Mouse (Mus musculus) activated CD4-positive, CD25-positive, alpha-beta regulatory T cell, adult 4 months (primary cell): ENCODE measurements around the gene Rragd. TPM values are rescaled to one million over a fixed set of nuclear protein-coding genes. Genes with fewer than 3 reads are reported as not detected.

Experiments
- ATAC-seq: one replicate; pipeline ENCODE4 v1.8.0; 2017
- polyA plus RNA-seq, 2 experiments: library from polyadenylated mRNA; unstranded; fragments of 100-300 nt; shearing (Covaris generic); gene quantifications; one replicate each; pipeline ENCODE4 v1.2.1; 2017

Gene Rragd
- polyA plus RNA-seq, 2 experiments from 2014 or later = 4.2 to 4.3 TPM

DNA sequence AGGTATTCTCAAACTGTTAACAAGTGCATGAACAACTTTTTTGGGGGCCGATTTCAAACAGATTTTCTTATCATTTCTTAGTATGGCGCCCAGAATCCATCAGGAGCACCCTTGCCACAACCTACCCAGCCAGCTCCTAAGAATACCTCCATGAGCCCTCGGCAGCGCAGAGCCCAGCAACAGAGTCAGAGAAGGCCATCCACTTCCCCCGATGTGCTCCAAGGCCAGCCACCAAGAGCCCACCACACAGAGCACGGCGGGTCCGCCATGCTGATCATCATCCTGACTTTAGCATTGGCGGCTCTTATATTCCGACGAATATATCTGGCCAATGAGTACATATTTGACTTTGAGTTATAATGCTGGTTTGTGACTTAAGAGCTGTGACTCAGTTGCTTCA, 66.8 kb downstream of the Rragd start:
- no peak for ATAC-seq

DNA sequence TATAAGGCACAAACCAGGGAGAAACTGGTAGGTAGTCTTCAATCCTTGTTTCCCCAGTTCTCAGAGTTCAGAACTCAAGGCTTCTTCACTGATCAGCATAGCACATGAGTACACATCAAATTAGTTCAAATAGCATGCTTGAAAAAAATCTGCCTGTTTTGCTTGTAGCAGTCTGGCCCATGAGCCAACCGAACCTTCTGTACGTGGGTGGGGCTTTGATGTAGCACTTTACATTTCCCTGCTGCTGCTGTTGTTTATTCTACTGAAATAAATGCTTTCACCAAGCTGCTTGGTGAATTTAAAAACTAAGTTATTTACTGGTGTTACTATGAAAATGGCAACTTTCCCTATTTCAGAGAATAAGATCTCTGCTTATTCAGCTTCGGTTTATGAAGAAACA, 69.2 kb downstream of the Rragd start:
- no peak for ATAC-seq

DNA sequence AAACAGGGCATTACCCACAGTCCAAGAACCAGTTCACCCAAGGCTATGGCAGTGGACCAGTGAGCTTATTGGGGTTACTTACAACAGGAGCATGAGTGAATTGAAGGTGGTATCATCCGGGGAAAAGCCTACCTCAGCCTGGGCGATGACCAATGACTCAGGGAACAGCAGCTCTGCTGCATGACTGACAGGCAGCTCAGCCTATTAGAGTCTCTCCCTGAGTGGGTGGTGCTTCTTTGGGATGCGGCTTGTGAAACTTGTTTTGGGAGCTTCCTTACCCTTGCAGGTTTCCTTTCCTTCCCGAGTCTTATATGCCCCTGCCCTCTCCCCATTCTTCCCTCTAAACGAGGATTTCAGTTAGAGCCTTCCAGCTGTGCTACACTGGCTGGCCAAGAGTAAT, 69.8 kb downstream of the Rragd start:
- no peak for ATAC-seq

DNA sequence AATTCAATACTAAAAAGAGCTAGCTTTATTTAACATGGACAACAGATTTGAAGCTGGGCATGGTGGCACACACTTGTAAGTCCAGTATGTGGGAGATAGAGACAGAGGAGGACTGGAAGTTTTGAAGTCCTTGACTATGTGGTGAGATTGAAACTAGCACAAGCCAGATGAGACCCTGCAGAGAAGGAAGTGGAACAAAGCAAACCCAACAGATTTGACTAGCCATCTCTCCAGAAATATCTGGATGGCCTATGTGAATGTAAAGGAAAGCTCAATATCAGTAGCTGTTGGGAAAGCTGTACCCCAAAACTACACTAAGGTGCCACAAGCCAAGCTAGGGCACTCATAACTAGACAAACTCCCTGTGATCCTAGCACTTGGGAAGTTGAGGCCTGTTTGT, 71.6 kb downstream of the Rragd start:
- ATAC-seq = no peak

DNA sequence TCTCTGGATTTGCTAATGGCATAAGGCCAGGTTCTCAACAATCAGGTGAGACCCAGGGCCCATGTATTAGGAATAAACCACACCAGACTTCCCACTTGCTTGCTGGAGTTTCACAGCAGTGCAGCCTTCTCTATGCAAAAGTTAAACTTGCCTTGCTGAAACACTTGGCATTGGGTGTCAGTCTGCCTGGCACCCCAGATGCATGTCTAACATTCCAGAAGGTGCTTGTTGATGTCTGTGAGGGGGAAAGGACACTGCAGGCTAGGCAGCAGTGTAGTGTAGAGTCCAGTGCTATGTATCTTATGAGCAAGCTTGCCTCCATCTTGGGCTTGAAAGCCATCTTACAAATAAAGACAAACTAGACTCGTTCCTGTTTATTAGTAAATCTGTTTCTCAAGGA, 73.5 kb downstream of the Rragd start:
- ATAC-seq = no peak

DNA sequence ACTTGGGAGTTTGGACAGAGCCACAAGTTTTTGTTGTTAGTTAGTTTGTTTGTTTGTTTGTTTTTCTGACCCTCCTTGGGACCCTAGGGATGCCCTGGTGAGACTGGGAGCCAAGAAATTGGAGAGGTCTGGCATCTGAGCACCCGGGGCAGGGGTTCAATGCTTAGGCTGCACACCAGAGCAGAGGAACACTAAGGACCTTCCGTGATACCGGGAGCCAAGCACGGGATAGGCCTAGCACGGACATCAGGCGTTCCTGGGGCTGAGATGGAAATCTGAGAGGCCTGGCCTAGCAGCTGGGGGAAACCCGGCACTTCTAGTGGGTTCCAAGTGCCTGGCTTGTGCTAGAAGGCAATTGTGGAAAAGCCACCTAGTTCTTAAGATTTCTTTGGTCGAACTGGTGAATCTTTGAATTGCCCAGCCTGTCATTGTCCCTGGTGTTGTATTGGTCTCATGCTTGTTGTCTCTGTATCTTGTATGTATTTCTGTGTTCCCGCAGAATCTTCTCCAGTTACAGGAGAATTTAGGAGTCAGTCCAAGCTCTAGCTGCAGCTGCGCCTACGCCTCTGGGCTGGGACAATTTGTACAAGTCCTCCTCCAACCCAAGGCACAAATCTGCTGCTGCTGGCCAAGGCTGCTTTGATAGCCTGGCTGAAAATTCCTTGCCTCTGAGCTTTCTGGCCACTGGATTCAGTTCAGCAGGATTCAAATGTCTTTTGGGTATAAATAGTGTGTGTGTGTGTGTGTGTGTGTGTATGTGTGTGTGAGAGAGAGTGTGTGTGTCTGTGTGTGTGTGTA, 75.3 kb downstream of the Rragd start:
- no peak for ATAC-seq

DNA sequence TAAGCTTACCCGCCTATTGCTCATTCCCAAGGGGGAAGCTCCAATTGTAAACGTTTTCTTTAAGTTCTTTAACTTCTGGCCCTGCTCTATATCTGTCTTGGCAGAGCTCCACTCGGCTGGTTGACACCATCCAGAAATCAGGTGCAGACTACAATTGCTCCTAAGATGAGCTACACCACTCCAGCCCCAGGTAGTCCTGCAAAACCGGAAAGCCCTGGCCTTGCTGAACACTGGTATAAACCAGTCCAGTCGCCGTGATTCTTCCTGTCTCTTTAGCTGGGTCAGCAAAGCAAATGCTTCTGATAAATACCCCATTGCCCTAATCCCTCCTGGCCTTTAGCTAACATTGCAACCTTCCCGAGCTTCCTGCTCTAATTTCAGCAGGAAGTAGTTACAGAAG, 78.3 kb downstream of the Rragd start:
- no peak for ATAC-seq

DNA sequence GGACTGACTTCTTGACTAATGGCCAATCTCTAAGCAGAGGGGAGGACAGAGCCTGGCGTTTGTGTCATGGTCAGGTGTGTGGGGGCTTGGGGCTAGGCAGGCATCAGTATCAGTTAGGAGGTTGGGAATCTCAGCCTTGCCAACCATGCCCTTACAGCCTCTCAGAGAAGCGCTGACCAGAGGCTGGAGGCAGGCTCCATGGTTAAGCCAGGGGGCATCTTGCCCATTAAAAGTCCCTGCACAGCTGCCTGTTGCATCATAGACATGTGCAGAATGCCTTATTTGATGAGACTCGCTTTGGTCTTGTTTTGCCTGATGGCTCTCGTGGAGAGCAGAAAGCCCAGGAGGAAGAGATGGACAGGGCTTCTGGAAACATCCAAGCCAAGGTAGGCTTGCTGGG, 80.1 kb downstream of the Rragd start, which contains the start of gene Gabrr2:
Gabrr2 (plus strand) TSS at position 19 of the 400 bp plus-strand sequence.
- no peak for ATAC-seq

DNA sequence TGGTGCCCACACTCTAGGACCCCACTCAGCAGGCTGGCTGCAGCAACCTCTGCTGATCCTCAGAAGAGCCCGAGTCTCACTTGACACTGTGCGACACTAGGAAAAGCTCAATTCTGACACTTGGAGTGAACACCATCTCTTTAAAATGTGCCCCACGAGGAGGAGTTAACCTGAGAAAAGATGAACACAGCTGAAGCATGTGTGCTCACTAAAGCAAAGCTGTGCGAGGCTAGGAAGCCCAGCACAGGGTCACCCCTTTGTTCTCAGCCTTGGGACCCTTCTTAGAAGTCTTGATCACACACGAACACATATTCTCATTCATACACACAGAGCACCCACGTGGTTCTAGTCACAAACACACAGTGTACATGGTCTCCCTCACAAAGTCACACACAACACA, 82.1 kb downstream of the Rragd start:
- no peak for ATAC-seq

DNA sequence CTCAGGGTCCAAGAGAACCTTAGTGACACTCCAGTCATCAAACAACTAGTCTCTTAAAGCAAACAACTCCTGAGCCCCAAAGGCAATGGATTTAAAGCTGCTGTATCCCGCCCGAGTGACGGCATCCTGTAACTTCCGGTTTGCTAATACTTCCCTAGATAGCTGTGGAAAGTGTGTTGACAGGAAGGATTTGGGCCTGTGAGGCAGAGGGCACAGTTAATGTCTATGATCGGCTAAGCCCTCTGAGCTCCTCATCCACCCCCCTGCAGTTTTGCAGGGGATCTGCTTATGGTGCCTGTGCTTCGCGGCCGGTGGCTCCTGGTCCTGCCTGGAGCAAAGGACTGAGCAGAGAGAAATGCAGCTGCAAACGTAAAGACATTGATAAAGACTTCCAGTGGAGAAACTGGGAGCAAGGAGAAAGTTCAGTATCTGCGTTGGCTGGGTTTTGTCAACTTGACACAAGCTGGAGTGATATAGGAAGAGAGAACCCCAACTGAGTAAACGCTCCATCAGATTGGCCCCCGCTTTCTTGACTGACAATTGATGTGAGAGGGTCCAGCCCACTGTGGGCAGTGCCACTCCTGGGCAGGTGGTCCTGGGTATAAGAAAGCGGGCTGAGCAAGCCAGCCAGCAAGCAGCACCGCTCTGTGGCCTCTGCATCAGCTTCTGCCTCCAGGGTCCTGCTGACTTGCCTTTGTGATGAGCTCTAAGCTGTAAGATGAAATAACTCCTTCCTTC, 83.6 kb downstream of the Rragd start:
- no peak for ATAC-seq

DNA sequence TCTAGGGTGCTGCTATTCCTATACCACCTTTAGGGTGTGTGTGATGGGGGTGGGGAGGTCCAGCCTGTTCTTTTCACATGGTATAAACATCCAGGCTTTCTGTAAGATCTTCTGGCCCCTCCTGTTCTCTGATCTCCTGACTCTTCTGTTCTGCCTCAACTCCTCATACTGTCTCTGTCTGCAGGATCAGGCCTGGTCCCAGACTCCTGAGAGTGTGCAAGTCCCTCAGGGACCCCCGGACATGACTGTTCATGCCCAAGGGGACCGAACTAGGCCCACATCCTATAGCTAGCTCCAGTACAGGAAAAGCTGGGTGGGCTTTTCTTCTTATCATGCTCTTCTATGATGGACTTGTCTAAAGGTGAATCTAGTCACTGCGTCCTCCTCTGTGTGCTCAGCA, 84.5 kb downstream of the Rragd start:
- no peak for ATAC-seq

DNA sequence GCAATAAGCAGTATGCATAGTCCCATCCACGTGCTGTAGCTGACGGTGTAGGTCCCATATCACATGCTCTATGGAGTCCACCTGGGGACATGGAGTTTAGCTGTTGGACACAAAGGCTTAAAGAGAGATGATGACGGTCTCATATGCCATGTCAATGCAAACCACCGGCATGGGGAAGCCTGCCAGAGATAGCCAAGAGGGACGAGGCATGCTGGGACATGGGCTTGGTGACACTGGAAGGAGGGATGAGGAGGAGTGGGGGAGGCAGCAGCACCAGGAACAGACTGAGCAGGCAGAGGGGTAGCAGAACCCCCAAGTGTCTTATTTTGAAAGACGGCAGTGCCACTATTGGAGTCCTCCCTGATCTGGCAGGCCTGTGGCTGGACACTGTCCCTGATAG, 85.0 kb downstream of the Rragd start:
- ATAC-seq = no peak

DNA sequence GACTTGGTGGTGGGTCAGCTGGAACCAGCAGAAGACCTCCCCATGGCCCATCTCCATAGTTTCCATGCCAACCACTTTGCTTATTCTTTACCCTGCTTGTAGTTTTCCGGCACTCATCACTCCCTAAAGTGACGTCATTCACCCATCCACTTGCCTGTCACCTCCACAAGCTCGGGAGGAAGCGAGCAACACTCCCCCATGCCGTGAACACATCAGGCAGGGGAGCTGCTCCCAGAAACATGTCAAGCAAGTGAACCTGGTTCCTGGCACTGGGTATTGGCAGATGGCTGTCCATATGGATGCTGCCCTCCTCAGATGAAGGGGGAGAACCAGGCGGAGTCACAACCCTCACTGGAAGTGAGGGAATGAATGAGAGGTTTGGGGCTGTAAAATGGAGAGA, 86.1 kb downstream of the Rragd start:
- ATAC-seq = no peak

DNA sequence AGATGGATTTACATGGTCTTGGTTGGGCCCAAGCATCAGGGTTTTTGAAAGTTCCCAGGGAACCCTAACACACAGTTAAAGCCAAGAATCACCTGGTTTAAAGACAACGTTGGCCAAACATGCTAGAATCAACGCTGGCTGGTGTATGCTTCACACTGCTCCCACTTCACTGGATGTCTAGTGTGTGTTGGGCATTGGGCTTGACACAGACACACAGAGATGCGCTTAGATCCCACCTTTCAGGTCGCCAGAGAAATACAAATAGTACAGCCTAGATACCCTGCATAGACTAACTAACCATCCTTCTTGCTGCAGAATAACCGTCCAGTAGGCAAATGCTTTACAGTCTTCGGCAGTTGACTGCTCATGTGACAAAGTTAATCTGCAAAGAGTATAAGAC, 87.5 kb downstream of the Rragd start:
- ATAC-seq = no peak

DNA sequence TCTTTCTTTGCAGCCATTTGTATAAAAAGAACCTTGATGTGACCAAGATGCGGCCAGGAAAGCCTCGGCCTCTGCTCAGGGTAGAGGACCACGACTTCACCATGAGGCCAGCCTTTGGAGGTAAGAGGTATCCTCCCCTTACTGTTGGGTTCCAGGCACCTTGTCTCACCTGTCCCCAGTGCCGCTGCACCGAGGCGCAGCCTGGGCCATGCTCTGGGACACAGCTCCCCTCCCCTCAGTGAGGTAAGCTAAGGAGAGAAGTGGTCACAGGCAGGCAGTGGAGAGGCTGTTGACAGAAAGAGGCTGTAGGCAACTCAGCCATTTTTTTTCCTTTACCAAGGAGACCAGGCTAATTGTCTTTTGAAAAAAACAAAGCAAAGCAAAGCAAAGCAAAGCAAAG, 88.5 kb downstream of the Rragd start:
- no peak for ATAC-seq

Other genes with a start within 250 kb of the Rragd start
- gene Lyrm2, start 182.8 kb upstream of the Rragd start, polyA plus RNA-seq = 10 to 100 TPM; 73.5 to 78.9 TPM
- 1 to 10 TPM in 1 of 2 experiments, under 1 TPM in 1; 0.99 to 1.4 TPM for gene Ankrd6, start 32.2 kb upstream of the Rragd start, polyA plus RNA-seq
- 10 to 100 TPM; 41.9 to 42.7 TPM for gene Ube2j1, start 48.4 kb downstream of the Rragd start, polyA plus RNA-seq
- gene Gabrr2, start 80.0 kb downstream of the Rragd start, polyA plus RNA-seq = 10 to 100 TPM; 10.1 to 10.4 TPM
- gene Gabrr1, start 149.5 kb downstream of the Rragd start, polyA plus RNA-seq = not detected
- gene Pm20d2, start 206.7 kb downstream of the Rragd start, polyA plus RNA-seq = not detected
- 1 to 10 TPM; 2.1 to 3.9 TPM for gene Srsf12, start 226.0 kb downstream of the Rragd start, polyA plus RNA-seq